Mouse (Mus musculus): Measurements from ENCODE around the gene Olfr1002. TPM values are rescaled to one million over a fixed set of nuclear protein-coding genes. Genes with fewer than 3 reads are reported as not detected.
"Not testable (repeated sequence)": the region's sequence is repeated elsewhere in the genome, so short reads cannot be mapped to it uniquely, and the experiment has no call there.

The Olfr1002 gene
- total RNA-seq (2021) = not detected

GRCm38 (mm10) chr2:85650604-85651003 is at the start of gene Olfr1002:
Gene Olfr1002 (minus strand): TSS chr2:85650704.
- DNase-seq (ENCODE audit: low spot score in 2 of 2) = no peak

GRCm38 (mm10) chr2:85689131-85689530 is 38.6 kb upstream of the Olfr1002 start, which contains the start of gene Olfr1008:
Gene Olfr1008 (plus strand): TSS chr2:85689431.
- intact Hi-C loops (cut with DNase I) = no loop called here
- no peak for DNase-seq (ENCODE audit: low spot score in 2 of 2)

More at GRCm38 (mm10) chr2:85650604-85651003, at the start of gene Olfr1002:
- intact Hi-C loops (cut with DNase I) = no loop called here

- no peak for DNase-seq (ENCODE audit: low spot score in 2 of 2)
- intact Hi-C loops (cut with DNase I) = no loop called here
These were observed 28.2 kb upstream of the Olfr1002 start, which contains the start of gene Olfr1006 for GRCm38 (mm10) chr2:85678667-85679066. Gene Olfr1006 (minus strand): TSS chr2:85678767.

GRCm38 (mm10) chr2:85664355-85664754 is 13.9 kb upstream of the Olfr1002 start, which contains the start of gene Olfr154:
Gene Olfr154 (minus strand): TSS chr2:85664455.
- DNase-seq (ENCODE audit: low spot score in 2 of 2); intact Hi-C loops (cut with DNase I): not testable (repeated sequence)

- intact Hi-C loops (cut with DNase I) = no loop called here
- DNase-seq (ENCODE audit: low spot score in 2 of 2) = no peak
These were observed 38.7 kb downstream of the Olfr1002 start, which contains the start of gene Olfr1000 for GRCm38 (mm10) chr2:85611803-85612202. Gene Olfr1000 (minus strand): TSS chr2:85611903.

Other genes with a start within 250 kb of the Olfr1002 start
- not detected for gene Olfr992, start 241.2 kb downstream of the Olfr1002 start, total RNA-seq (2021)
- not detected for gene Olfr993, start 235.8 kb downstream of the Olfr1002 start, total RNA-seq (2021)
- not detected for gene Olfr994, start 214.3 kb downstream of the Olfr1002 start, total RNA-seq (2021)
- gene Olfr995, start 207.1 kb downstream of the Olfr1002 start, total RNA-seq (2021) = not detected
- under 1 TPM in 1 of 2 experiments, not detected in 1; 0.30 TPM for gene 4833423E24Rik, start 131.7 kb downstream of the Olfr1002 start, total RNA-seq (2021)
- gene Olfr996, start 71.5 kb downstream of the Olfr1002 start, total RNA-seq (2021) = not detected
- gene Olfr998, start 61.8 kb downstream of the Olfr1002 start, total RNA-seq (2021) = not detected
- not detected for gene Olfr1000, start 38.8 kb downstream of the Olfr1002 start, total RNA-seq (2021)
- not detected for gene Olfr154, start 13.8 kb upstream of the Olfr1002 start, total RNA-seq (2021)
- gene Olfr1006, start 28.1 kb upstream of the Olfr1002 start, total RNA-seq (2021) = not detected
- not detected for gene Olfr1008, start 38.7 kb upstream of the Olfr1002 start, total RNA-seq (2021)
- gene Olfr1009, start 64.7 kb upstream of the Olfr1002 start, total RNA-seq (2021) = not detected
- not detected for gene Olfr1012, start 112.1 kb upstream of the Olfr1002 start, total RNA-seq (2021)
- gene Olfr1013, start 116.4 kb upstream of the Olfr1002 start, total RNA-seq (2021) = not detected
- not detected for gene Olfr1014, start 122.0 kb upstream of the Olfr1002 start, total RNA-seq (2021)
- not detected for gene Olfr1015, start 131.3 kb upstream of the Olfr1002 start, total RNA-seq (2021)
- gene Olfr1016, start 151.8 kb upstream of the Olfr1002 start, total RNA-seq (2021) = not detected
- gene Olfr1018, start 167.8 kb upstream of the Olfr1002 start, total RNA-seq (2021) = not detected
- not detected for gene Olfr1019, start 194.8 kb upstream of the Olfr1002 start, total RNA-seq (2021)
- not detected for gene Olfr1020, start 196.3 kb upstream of the Olfr1002 start, total RNA-seq (2021)
- gene Olfr1022, start 217.9 kb upstream of the Olfr1002 start, total RNA-seq (2021) = not detected
- gene Olfr1023, start 234.9 kb upstream of the Olfr1002 start, total RNA-seq (2021) = not detected

All from left cerebral cortex, postnatal 25 days (tissue).